Mouse (Mus musculus) gastrocnemius, adult 2 months (tissue): ENCODE data around the gene Dpy30. TPM values are rescaled to one million over a fixed set of nuclear protein-coding genes. Genes with fewer than 3 reads are reported as not detected.

Experiments used
- DNase-seq: peaks from one replicate; pipeline ENCODE4 v3.0.0; 2022
- H3K27ac ChIP-seq: fragments of 200-600 bp; 2 replicates; pipeline ENCODE4 v1.8.1; 2022; ENCODE audit warnings: mild to moderate bottlenecking
- H3K4me3 ChIP-seq: fragments of 200-600 bp; 2 replicates; pipeline ENCODE4 v1.8.1; 2022; ENCODE audit warnings: mild to moderate bottlenecking, moderate library complexity
- CTCF ChIP-seq: fragments of 200-600 bp; IDR thresholded peaks from 2 replicates; pipeline ENCODE4 v1.8.1; 2022; ENCODE audit warnings: antibody characterized with exemption, mild to moderate bottlenecking, moderate library complexity
- intact Hi-C: fragments of 180-260 bp; cut with DNase I; formaldehyde crosslinking; loops from one replicate; pipeline ENCODE4 v1.15.1; 2025
- total RNA-seq, 2 experiments: library from RNA; stranded (reverse); gene quantifications; 2 replicates each; pipeline ENCODE4 v1.2.3; 2021

The Dpy30 gene
- total RNA-seq, 2 experiments from 2014 or later: 45.2 to 57.6 TPM

GRCm38 (mm10) chr17:74270205-74270604, 53.5 kb downstream of the Dpy30 start:
- no peak for TF ChIP-seq CTCF
- intact Hi-C loops: no loop called here
- DNase-seq: no peak
- H3K4me3 ChIP-seq: no peak overlapping the region
- H3K27ac ChIP-seq: no peak overlapping the region

DNA sequence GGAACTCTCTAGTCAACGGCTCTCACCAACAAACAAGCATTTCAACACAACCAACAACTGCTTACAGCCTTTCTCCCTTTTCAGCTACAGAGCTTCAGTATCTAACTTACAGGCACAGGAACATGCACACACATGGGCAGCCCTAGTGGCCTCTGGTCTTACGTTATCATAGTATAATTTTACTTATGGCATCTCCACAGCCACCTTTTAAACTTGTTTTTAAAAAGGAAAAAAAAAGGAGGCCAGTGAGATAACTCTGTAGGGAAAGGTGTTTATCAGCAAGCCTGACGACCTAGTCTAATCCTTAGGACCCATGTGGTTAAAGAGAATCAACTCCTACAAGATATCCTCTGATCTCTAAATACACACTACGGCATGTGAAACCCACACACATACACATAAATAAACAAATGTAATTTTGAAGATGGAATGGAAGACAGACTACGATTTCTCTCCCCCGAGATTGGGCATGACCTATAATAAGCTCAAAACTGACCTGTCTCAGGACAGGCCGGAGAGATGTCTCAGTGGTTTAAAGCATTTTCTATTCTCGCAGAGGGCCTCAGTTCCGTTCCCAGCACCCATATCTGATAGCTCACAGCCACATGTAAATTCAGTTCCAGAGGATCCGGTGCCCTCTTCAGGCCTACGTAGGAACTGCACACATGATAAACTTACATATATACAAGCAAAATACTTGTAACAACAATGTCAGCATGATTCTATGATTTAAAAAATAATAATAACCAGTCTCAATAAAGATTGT, 56.1 kb downstream of the Dpy30 start:
- TF ChIP-seq CTCF: peak; percentile 37; the same call in 1 of the 2 replicates

DNA sequence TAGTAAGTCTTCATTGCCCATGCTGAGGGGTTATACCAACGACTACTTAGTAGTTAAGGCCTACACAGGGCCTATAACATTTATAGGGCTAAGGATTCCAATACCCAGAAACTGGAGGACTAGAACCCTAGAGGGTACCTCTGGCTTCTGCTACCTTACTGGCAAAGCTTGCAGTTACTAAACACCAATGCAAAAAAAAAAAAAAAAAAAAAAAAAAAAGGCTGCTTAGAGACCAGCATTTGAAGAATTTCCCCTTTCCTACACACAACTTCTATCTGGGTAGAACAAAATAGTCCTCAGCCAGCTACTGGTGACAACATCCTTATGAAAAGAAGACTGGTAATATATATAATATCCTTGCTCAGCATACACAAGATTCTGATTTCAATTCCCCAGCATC, 58.1 kb downstream of the Dpy30 start:
- intact Hi-C loops: no loop called here

More for the DNA sequence above, 56.1 kb downstream of the Dpy30 start:
- intact Hi-C loops: no loop called here
- H3K27ac ChIP-seq: no peak overlapping the region
- no peak for DNase-seq
- H3K4me3 ChIP-seq: no peak overlapping the region

GRCm38 (mm10) chr17:74265156-74265505, 58.6 kb downstream of the Dpy30 start:
- peak overlapping the region; percentile 79 for H3K27ac ChIP-seq
- DNase-seq: peak; percentile 31
- H3K4me3 ChIP-seq: no peak overlapping the region; the same call in 1 of the 2 replicates
- TF ChIP-seq CTCF: no peak
- intact Hi-C loops: no loop called here

More for the DNA sequence above, 58.1 kb downstream of the Dpy30 start:
- TF ChIP-seq CTCF: no peak
- no peak for DNase-seq
- H3K4me3 ChIP-seq: no peak overlapping the region
- peak overlapping the region; percentile 79 for H3K27ac ChIP-seq

DNA sequence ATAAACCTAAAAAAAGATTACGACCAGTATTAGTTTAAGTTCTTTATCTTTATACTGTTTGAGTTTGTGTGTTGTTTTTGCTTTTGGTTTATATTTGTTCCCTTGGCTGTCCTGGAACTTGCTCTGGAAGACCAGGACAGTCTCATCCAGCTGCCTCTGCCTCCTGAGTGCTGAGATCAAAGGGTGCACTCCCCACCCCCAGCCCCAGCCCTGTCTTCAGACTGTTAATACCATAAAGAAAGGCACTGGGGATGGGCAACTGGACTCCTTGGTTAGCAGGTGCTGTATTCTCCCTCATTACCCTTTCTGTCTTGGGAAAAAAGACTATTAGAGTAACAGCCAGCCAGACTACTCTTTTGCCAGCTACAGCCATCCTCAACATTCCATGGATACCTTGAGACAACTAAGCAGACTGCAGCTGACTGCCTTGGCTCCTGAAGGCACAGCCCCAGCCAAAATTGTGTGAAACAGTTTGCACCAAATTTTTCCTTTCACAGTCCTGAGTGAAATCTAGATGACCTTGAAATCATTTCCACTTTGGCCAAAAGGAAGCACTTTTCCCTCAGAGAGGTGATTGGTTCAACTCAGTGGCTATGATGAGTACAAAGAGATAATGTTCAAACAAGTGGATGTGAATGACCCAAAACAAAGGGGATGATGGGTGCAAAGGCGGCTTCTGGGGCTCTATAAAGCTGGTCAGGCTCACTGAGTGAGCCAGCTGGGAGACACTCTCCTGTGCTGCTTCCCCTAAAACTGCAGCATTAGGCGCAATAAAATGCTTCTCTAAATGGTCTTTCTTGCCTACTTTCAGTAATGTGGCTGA, 59.2 kb downstream of the Dpy30 start:
- no peak for TF ChIP-seq CTCF
- Histone ChIP-seq H3K4me3 (no peak overlapping the region; the same call in 1 of the 2 replicates), H3K27ac (peak overlapping the region; percentile 79)
- intact Hi-C loops: no loop called here
- DNase-seq: peak; percentile 48

- H3K27ac ChIP-seq: no peak overlapping the region
- no peak overlapping the region for H3K4me3 ChIP-seq
- intact Hi-C loops: no loop called here
- DNase-seq: no peak
- no peak for TF ChIP-seq CTCF
Measured at GRCm38 (mm10) chr17:74262415-74262814, 61.3 kb downstream of the Dpy30 start.

Other genes with a start within 250 kb of the Dpy30 start
- 10 to 100 TPM; 43.7 to 55.6 TPM for gene Memo1, start 28.4 kb downstream of the Dpy30 start, total RNA-seq
- 10 to 100 TPM; 47.5 to 47.9 TPM for gene Spast, start 15.0 kb upstream of the Dpy30 start, total RNA-seq
- 1 to 10 TPM; 5.8 to 6.5 TPM for gene Slc30a6, start 71.7 kb upstream of the Dpy30 start, total RNA-seq
- under 1 TPM; 0.08 TPM for gene Nlrc4, start 135.2 kb upstream of the Dpy30 start, total RNA-seq
- 10 to 100 TPM; 28.4 to 36.7 TPM for gene Yipf4, start 165.5 kb upstream of the Dpy30 start, total RNA-seq
- gene Birc6, start 204.4 kb upstream of the Dpy30 start, total RNA-seq: 10 to 100 TPM; 61.3 to 62.4 TPM